ENCODE assay signal across 17 mouse cellular contexts in genomic region chr5:117706633-117707032, GRCm38 (mm10).
A peak's percentile ranks its signal among the peaks of the same experiment; 100 is the strongest.
DNase-seq lines count a peak whose midpoint lies in the region; ATAC-seq and TF ChIP-seq lines count a peak whose summit lies in the region.
"Had no signal": no experiment of that assay in that cellular context is flagged by ENCODE, and none has a peak within 500 bp of the region (broad histone marks: within the 10 kb centered on the region; RNA-seq: fewer than 3 reads in every experiment).

No protein-coding gene starts in this region.

- WGBS in forebrain, embryonic 11.5 days = 22% methylated on average over 11 of the region's 11 CpGs
- WGBS in forebrain, embryonic 15.5 days = 10% methylated on average over 11 of the region's 11 CpGs
- WGBS in midbrain, postnatal 0 days = 28% methylated on average over 11 of the region's 11 CpGs
- WGBS in midbrain, embryonic 11.5 days = 45% methylated on average over 11 of the region's 11 CpGs
- WGBS in forebrain, embryonic 16.5 days = 5% methylated on average over 11 of the region's 11 CpGs
- 1% methylated on average over 11 of the region's 11 CpGs for WGBS in neural tube, embryonic 13.5 days

- ATAC-seq in forebrain, embryonic 11.5 days (replicated peaks; ENCODE audit: low FRiP score) = no peak
- ATAC-seq in forebrain, embryonic 15.5 days (replicated peaks) = no peak
- ATAC-seq in midbrain, postnatal 0 days (ENCODE audit: low FRiP score) = no peak
- ATAC-seq in midbrain, embryonic 11.5 days (ENCODE audit: low FRiP score) = no peak
- peak; percentile 47 for ATAC-seq in forebrain, embryonic 16.5 days
- peak; percentile 66; the same call in 1 of the 2 replicates for ATAC-seq in neural tube, embryonic 13.5 days (ENCODE audit: low read depth)

- H3K4me1 ChIP-seq in forebrain, embryonic 11.5 days (replicated peaks; ENCODE audit: control insufficient read depth, insufficient read depth, low read length) = no peaks in the 10 kb centered on the region
- H3K4me1 ChIP-seq in forebrain, embryonic 15.5 days = peaks cover 22% of the 10 kb centered on the region
- H3K4me1 ChIP-seq in midbrain, postnatal 0 days (ENCODE audit: insufficient read depth, low read length) = 0 out of 2 replicates have a peak, but pooled peaks cover 4% of the 10 kb centered on the region
- H3K4me1 ChIP-seq in midbrain, embryonic 11.5 days (ENCODE audit: control insufficient read depth, insufficient read depth, low read length) = no peaks in the 10 kb centered on the region
- peaks cover 17% of the 10 kb centered on the region for H3K4me1 ChIP-seq in forebrain, embryonic 16.5 days (replicated peaks; ENCODE audit: control insufficient read depth, insufficient read depth, low read length)
- peaks cover 49% of the 10 kb centered on the region for H3K4me1 ChIP-seq in neural tube, embryonic 13.5 days (replicated peaks)
- H3K4me1 ChIP-seq: embryonic facial prominence, embryonic 12.5 days had no signal

- no peak overlapping the region for H3K4me2 ChIP-seq in forebrain, embryonic 11.5 days (ENCODE audit: low read depth, low read length, severe bottlenecking)
- H3K4me2 ChIP-seq in forebrain, embryonic 15.5 days (replicated peaks) = no peak overlapping the region
- no peak overlapping the region for H3K4me2 ChIP-seq in midbrain, postnatal 0 days (ENCODE audit: low read depth, low read length, poor library complexity, severe bottlenecking)
- no peak overlapping the region for H3K4me2 ChIP-seq in midbrain, embryonic 11.5 days
- H3K4me2 ChIP-seq in forebrain, embryonic 16.5 days (ENCODE audit: low read length) = no peak overlapping the region
- H3K4me2 ChIP-seq in neural tube, embryonic 13.5 days = no peak overlapping the region
- H3K4me2 ChIP-seq: embryonic facial prominence, embryonic 12.5 days; heart, embryonic 11.5 days; midbrain, embryonic 12.5 days had no signal

- TF ChIP-seq CTCF in midbrain, postnatal 0 days (IDR thresholded peaks at IDR 0.05) = no peak

- peak; percentile 69 for DNase-seq in forebrain, embryonic 11.5 days (ENCODE audit: low spot score)
- DNase-seq in midbrain, postnatal 0 days (ENCODE audit: low spot score) = peak; percentile 53
- no peak for DNase-seq in midbrain, embryonic 11.5 days (ENCODE audit: low spot score, missing footprints)
- DNase-seq in spleen, adult 18-20 months = no peak
- DNase-seq in lung, postnatal 10 days = no peak
- DNase-seq: adrenal gland, adult 2 months; heart, postnatal 14 days; lung, adult 18-20 months; lung, postnatal 4 days; thymus, postnatal 36 days had no signal

- no peak overlapping the region for H3K27ac ChIP-seq in forebrain, embryonic 11.5 days (ENCODE audit: low read depth, low read length)
- no peak overlapping the region for H3K27ac ChIP-seq in forebrain, embryonic 15.5 days (replicated peaks)
- H3K27ac ChIP-seq in midbrain, postnatal 0 days (ENCODE audit: low read depth, low read length) = no peak overlapping the region
- no peak overlapping the region for H3K27ac ChIP-seq in midbrain, embryonic 11.5 days (ENCODE audit: low read depth, low read length)
- no peak overlapping the region for H3K27ac ChIP-seq in forebrain, embryonic 16.5 days (ENCODE audit: low read length)
- H3K27ac ChIP-seq in neural tube, embryonic 13.5 days (replicated peaks) = peak overlapping the region; percentile 57
- H3K27ac ChIP-seq: embryonic facial prominence, embryonic 12.5 days; midbrain, embryonic 12.5 days had no signal

- H3K9ac ChIP-seq in forebrain, embryonic 11.5 days (ENCODE audit: low read length) = no peak overlapping the region
- no peak overlapping the region for H3K9ac ChIP-seq in forebrain, embryonic 15.5 days (replicated peaks)
- no peak overlapping the region for H3K9ac ChIP-seq in midbrain, postnatal 0 days (replicated peaks; ENCODE audit: low read length, poor library complexity, severe bottlenecking)
- no peak overlapping the region for H3K9ac ChIP-seq in midbrain, embryonic 11.5 days (ENCODE audit: low read length)
- H3K9ac ChIP-seq in forebrain, embryonic 16.5 days (replicated peaks; ENCODE audit: low read depth, low read length) = no peak overlapping the region
- H3K9ac ChIP-seq in neural tube, embryonic 13.5 days = no peak overlapping the region
- H3K9ac ChIP-seq: embryonic facial prominence, embryonic 12.5 days; midbrain, embryonic 12.5 days had no signal

- no peaks in the 10 kb centered on the region for H3K27me3 ChIP-seq in forebrain, embryonic 11.5 days (ENCODE audit: control insufficient read depth, insufficient read depth, low read length)
- H3K27me3 ChIP-seq in forebrain, embryonic 15.5 days = no peaks in the 10 kb centered on the region
- no peaks in the 10 kb centered on the region for H3K27me3 ChIP-seq in midbrain, postnatal 0 days (ENCODE audit: insufficient read depth, low read length)
- H3K27me3 ChIP-seq in midbrain, embryonic 11.5 days (ENCODE audit: control insufficient read depth, insufficient read depth, low read length) = no peaks in the 10 kb centered on the region
- H3K27me3 ChIP-seq in forebrain, embryonic 16.5 days (replicated peaks; ENCODE audit: control insufficient read depth, insufficient read depth, low read length) = no peaks in the 10 kb centered on the region
- no peaks in the 10 kb centered on the region for H3K27me3 ChIP-seq in neural tube, embryonic 13.5 days
- H3K27me3 ChIP-seq: CH12.LX; embryonic facial prominence, embryonic 12.5 days; midbrain, embryonic 12.5 days had no signal

- H3K9me3 ChIP-seq in forebrain, embryonic 11.5 days (ENCODE audit: control insufficient read depth, low read length) = no peaks in the 10 kb centered on the region; the same call in 1 of the 2 replicates
- H3K9me3 ChIP-seq in forebrain, embryonic 15.5 days = no peaks in the 10 kb centered on the region
- H3K9me3 ChIP-seq in midbrain, postnatal 0 days (ENCODE audit: low read length) = no peaks in the 10 kb centered on the region
- no peaks in the 10 kb centered on the region; the same call in 1 of the 2 replicates for H3K9me3 ChIP-seq in midbrain, embryonic 11.5 days (ENCODE audit: control insufficient read depth, low read length)
- peaks cover 5% of the 10 kb centered on the region; the same call in 1 of the 2 replicates for H3K9me3 ChIP-seq in forebrain, embryonic 16.5 days (ENCODE audit: control insufficient read depth, low read length)
- H3K9me3 ChIP-seq in neural tube, embryonic 13.5 days = no peaks in the 10 kb centered on the region
- H3K9me3 ChIP-seq: embryonic facial prominence, embryonic 12.5 days; midbrain, embryonic 12.5 days had no signal

- H3K36me3 ChIP-seq in forebrain, embryonic 11.5 days (ENCODE audit: control insufficient read depth, insufficient read depth, low read length) = no peaks in the 10 kb centered on the region
- H3K36me3 ChIP-seq in forebrain, embryonic 15.5 days = peaks cover 6% of the 10 kb centered on the region
- no peaks in the 10 kb centered on the region for H3K36me3 ChIP-seq in midbrain, postnatal 0 days (ENCODE audit: insufficient read depth, low read length)
- no peaks in the 10 kb centered on the region for H3K36me3 ChIP-seq in midbrain, embryonic 11.5 days (ENCODE audit: control insufficient read depth, insufficient read depth, low read length)
- 0 out of 2 replicates have a peak, but pooled peaks cover 2% of the 10 kb centered on the region for H3K36me3 ChIP-seq in forebrain, embryonic 16.5 days (ENCODE audit: control insufficient read depth, insufficient read depth)
- peaks cover 8% of the 10 kb centered on the region; the same call in 1 of the 2 replicates for H3K36me3 ChIP-seq in neural tube, embryonic 13.5 days
- H3K36me3 ChIP-seq: embryonic facial prominence, embryonic 12.5 days had no signal

- no peak overlapping the region for H3K4me3 ChIP-seq in forebrain, embryonic 11.5 days (ENCODE audit: low read depth, low read length)
- no peak overlapping the region for H3K4me3 ChIP-seq in forebrain, embryonic 15.5 days
- no peak overlapping the region for H3K4me3 ChIP-seq in midbrain, postnatal 0 days (ENCODE audit: low read depth, low read length)
- no peak overlapping the region for H3K4me3 ChIP-seq in midbrain, embryonic 11.5 days (ENCODE audit: low read depth, low read length)
- H3K4me3 ChIP-seq in forebrain, embryonic 16.5 days (replicated peaks; ENCODE audit: low read length) = no peak overlapping the region
- H3K4me3 ChIP-seq in neural tube, embryonic 13.5 days = no peak overlapping the region
- H3K4me3 ChIP-seq: embryonic facial prominence, embryonic 12.5 days; midbrain, embryonic 12.5 days had no signal

Comparison
In these comparisons a context has a peak if more than half of its experiments do, and no peak if none do; other contexts are left out.
1. ATAC-seq: peak in forebrain, embryonic 16.5 days (single experiment) and neural tube, embryonic 13.5 days (single experiment); none in forebrain, embryonic 11.5 days (single experiment), forebrain, embryonic 15.5 days (single experiment), midbrain, postnatal 0 days (single experiment) and midbrain, embryonic 11.5 days (single experiment).
2. DNase-seq: peak in forebrain, embryonic 11.5 days (single experiment) and midbrain, postnatal 0 days (single experiment); none in midbrain, embryonic 11.5 days (single experiment), spleen, adult 18-20 months (0 of 2) and lung, postnatal 10 days (single experiment).